Mouse (Mus musculus) heart, embryonic 14.5 days (tissue): Measurements from ENCODE around the gene Dpm2. TPM values are rescaled to one million over a fixed set of nuclear protein-coding genes. Genes with fewer than 3 reads are reported as not detected.
A peak's percentile ranks its signal among the peaks of the same experiment; 100 is the strongest.

Experiments used
- ATAC-seq: fragments of 200-750 bp; cut with Nextera tagmentation; 2 replicates; pipeline ENCODE4 v1.8.0; 2017; ENCODE audit warnings: low read depth, moderate TSS enrichment; ENCODE audit not compliant: insufficient number of reproducible peaks, insufficient read depth, low FRiP score
- H3K27ac ChIP-seq, 2 experiments: fragments of 200-500 bp in 1 of 2; fragments of 300-500 bp in 1 of 2; sonication (generic) in 1 of 2; replicated peaks in 1 of 2; 2 replicates each; pipeline ENCODE4 v1.5.1; 2012 to 2014; ENCODE audit warnings: low read depth in 2 of 2, low read length in 2 of 2, control low read depth in 1 of 2, mild to moderate bottlenecking in 1 of 2, mixed read lengths in 1 of 2; ENCODE audit not compliant: control insufficient read depth in 1 of 2, insufficient read depth in 1 of 2
- H3K27me3 ChIP-seq: fragments of 300-500 bp; sonication (generic); 2 replicates; pipeline ENCODE4 v1.6.1; 2014; ENCODE audit warnings: mild to moderate bottlenecking, low read length, control low read depth; ENCODE audit not compliant: control insufficient read depth, insufficient read depth
- H3K36me3 ChIP-seq: fragments of 300-500 bp; sonication (generic); 2 replicates; pipeline ENCODE4 v1.6.1; 2014; ENCODE audit warnings: mild to moderate bottlenecking, control low read depth, low read length, mixed read lengths; ENCODE audit not compliant: control insufficient read depth, insufficient read depth
- H3K4me1 ChIP-seq, 2 experiments: fragments of 200-500 bp in 1 of 2; fragments of 300-500 bp in 1 of 2; sonication (generic) in 1 of 2; 2 replicates each; pipeline ENCODE4 v1.6.1; 2012 to 2014; ENCODE audit warnings: low read length in 2 of 2, control low read depth in 1 of 2, mixed read lengths in 1 of 2; ENCODE audit not compliant: control insufficient read depth in 2 of 2, insufficient read depth in 2 of 2
- H3K4me2 ChIP-seq: fragments of 300-500 bp; sonication (generic); 2 replicates; pipeline ENCODE4 v1.6.1; 2014; ENCODE audit warnings: mild to moderate bottlenecking, low read length
- H3K4me3 ChIP-seq, 2 experiments: fragments of 200-500 bp in 1 of 2; fragments of 300-500 bp in 1 of 2; sonication (generic) in 1 of 2; 2 replicates each; pipeline ENCODE4 v1.5.1; 2012 to 2014; ENCODE audit warnings: low read length in 2 of 2, mild to moderate bottlenecking in 2 of 2, control low read depth in 1 of 2, low read depth in 1 of 2, moderate library complexity in 1 of 2; ENCODE audit not compliant: control insufficient read depth in 1 of 2, insufficient read depth in 1 of 2
- H3K9ac ChIP-seq: fragments of 300-500 bp; sonication (generic); 2 replicates; pipeline ENCODE4 v1.6.1; 2014; ENCODE audit warnings: mild to moderate bottlenecking, low read length
- H3K9me3 ChIP-seq: fragments of 300-500 bp; sonication (generic); 2 replicates; pipeline ENCODE4 v1.6.1; 2016; ENCODE audit warnings: low read length, control low read depth; ENCODE audit not compliant: control insufficient read depth
- WGBS: fragments of 180-500 bp; shearing (Covaris S2); extraction: QIAGEN DNeasy Blood & Tissue Kit; methylation state at CpG from one replicate; pipeline ENCODE4 v1.1.7; 2014; 5-methylcytosine and 5-hydroxymethylcytosine counted together
- polyA plus RNA-seq: library from polyadenylated mRNA; unstranded; fragments of >200 nt; fragmentation: Nextera tagmentation; extraction: Ambion mirVana; gene quantifications from 2 replicates; pipeline ENCODE4 v1.2.1, GENCODE M21; 2014

Gene Dpm2
- polyA plus RNA-seq, 1 experiment from 2014 or later = 85.0 TPM

DNA sequence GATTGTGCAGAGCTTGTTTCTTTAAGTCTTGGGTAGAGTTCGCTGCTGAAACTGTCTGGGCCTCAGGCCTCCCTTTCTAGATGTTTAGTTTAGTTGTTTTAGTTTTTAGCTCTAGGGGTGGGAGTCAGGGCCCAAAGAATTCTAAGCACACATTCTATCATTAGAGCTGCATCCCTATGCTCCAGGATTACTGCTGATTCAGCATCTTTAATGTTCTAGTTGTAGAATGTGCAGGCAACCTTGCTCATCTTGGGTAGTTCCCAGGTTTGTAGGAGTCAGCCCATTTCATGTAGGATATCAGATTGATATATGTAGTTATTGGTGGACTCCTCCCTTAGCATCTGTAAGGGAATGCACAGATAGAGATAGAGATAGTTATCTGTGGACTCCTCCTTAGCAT lies 46.5 kb downstream of the Dpm2 start:
- Histone ChIP-seq H3K4me1 (peaks cover 28 to 35% of the 10 kb centered on the region in 2 experiments), H3K4me2 (no peak overlapping the region), H3K9me3 (peaks cover 5% of the 10 kb centered on the region; the same call in 1 of the 2 replicates), H3K4me3 (no peak overlapping the region), H3K36me3 (peaks cover 66% of the 10 kb centered on the region), H3K9ac (no peak overlapping the region), H3K27me3 (no peaks in the 10 kb centered on the region), H3K27ac (no peak overlapping the region)
- WGBS = 94% methylated on average over 1 of the region's 1 CpGs
- ATAC-seq = no peak

DNA sequence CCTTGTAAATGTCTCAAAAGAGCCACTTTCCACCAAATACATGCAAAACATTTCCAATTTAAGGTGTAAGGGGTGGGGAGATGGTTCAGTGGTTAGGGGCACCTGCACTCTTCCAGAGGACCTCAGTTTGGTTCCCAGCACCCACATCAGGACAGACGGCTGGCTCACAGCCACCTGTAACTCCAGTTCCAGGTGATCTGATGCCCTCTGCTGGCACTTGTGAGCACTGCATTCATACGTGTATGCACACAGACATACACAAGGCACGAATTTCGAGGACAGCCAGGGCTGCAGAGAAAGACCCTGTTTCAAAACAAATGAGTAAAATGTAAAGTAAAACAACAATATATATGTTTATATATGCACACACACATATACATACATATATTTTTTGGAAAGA lies 46.9 kb downstream of the Dpm2 start:
- Histone ChIP-seq H3K4me2 (no peak overlapping the region), H3K9ac (no peak overlapping the region), H3K4me1 (peaks cover 28 to 36% of the 10 kb centered on the region in 2 experiments), H3K27ac (no peak overlapping the region), H3K9me3 (peaks cover 5% of the 10 kb centered on the region; the same call in 1 of the 2 replicates), H3K27me3 (no peaks in the 10 kb centered on the region), H3K4me3 (no peak overlapping the region), H3K36me3 (peaks cover 62% of the 10 kb centered on the region)
- WGBS = 92% methylated on average over 4 of the region's 4 CpGs
- ATAC-seq = no peak

- peaks cover 58% of the 10 kb centered on the region for H3K36me3 ChIP-seq
Observed at GRCm38 (mm10) chr2:32618051-32618450, 47.4 kb downstream of the Dpm2 start.

DNA sequence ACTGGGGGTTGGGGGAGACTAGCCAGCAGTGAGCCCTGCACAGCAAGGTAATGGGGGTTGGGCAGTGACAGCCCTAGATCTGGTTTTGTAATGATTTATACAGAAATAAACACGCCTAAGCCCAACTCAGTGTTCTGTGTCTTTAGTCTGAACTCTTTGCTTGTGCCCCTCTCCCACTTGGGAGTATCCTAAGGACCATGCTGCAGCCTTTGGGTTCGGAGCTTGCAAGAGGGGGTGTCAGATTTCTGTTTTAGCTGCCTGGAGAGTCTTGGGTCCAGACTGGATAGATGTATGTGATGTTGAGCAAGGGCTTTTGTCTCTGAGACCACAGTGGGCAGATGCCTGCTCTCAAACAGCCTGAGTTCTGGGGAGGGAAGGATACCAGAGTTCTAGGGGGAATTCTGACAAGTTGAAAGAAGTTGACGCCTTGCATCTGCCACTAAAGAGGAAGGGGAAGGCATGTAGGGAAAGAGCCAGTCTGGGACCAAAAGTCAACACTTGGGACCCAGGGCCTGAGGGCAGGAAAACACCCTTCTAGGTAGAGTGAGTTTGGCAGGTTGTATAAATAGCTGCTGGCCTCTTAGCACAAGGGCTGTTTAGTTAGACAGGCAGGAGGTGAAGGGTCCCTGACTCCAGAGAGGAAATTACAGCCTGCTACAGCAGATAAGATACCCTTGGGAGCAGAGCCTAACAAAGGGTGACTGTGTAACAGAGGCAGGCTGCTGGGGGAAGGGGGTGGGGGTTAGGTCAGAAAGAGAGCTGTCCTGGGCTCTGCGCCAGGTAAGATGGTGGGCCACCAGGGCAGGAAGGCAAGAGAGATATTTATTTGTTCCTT lies 50.2 kb downstream of the Dpm2 start:
- Histone ChIP-seq H3K4me3 (no peak overlapping the region; a peak in 1 of 4 replicates), H3K9me3 (peaks cover 5% of the 10 kb centered on the region; the same call in 1 of the 2 replicates), H3K27me3 (no peaks in the 10 kb centered on the region), H3K4me1 (peaks cover 39 to 41% of the 10 kb centered on the region in 2 experiments), H3K9ac (peak overlapping the region; percentile 65), H3K27ac (peak overlapping the region; percentile 94 to 99), H3K4me2 (peak overlapping the region; percentile 57), H3K36me3 (peaks cover 36% of the 10 kb centered on the region)
- 10% methylated on average over 4 of the region's 4 CpGs for WGBS
- peak; percentile 84 for ATAC-seq

More at GRCm38 (mm10) chr2:32618051-32618450, 47.4 kb downstream of the Dpm2 start:
- WGBS = 84% methylated on average over 9 of the region's 9 CpGs
- H3K27me3 ChIP-seq = no peaks in the 10 kb centered on the region
- H3K4me3 ChIP-seq = no peak overlapping the region
- H3K9ac ChIP-seq = no peak overlapping the region
- H3K4me2 ChIP-seq = no peak overlapping the region
- no peak for ATAC-seq
- H3K9me3 ChIP-seq = peaks cover 5% of the 10 kb centered on the region; the same call in 1 of the 2 replicates
- no peak overlapping the region for H3K27ac ChIP-seq
- peaks cover 28 to 36% of the 10 kb centered on the region in 2 experiments for H3K4me1 ChIP-seq

- Histone ChIP-seq H3K27me3 (no peaks in the 10 kb centered on the region), H3K4me1 (peaks cover 44 to 47% of the 10 kb centered on the region in 2 experiments), H3K4me2 (peak within 1 kb of the TSS; percentile 57), H3K4me3 (peak within 1 kb of the TSS in 1 of 2 experiments; percentile 0; a peak in 2 of 4 replicates), H3K9ac (peak within 1 kb of the TSS; percentile 65), H3K9me3 (peaks cover 5% of the 10 kb centered on the region; the same call in 1 of the 2 replicates), H3K27ac (peak within 1 kb of the TSS; percentile 94 to 99), H3K36me3 (peaks cover 31% of the 10 kb centered on the region)
- peak; percentile 1; the same call in 1 of the 2 replicates for ATAC-seq
- WGBS = 2% methylated on average over 7 of the region's 7 CpGs
Observed at GRCm38 (mm10) chr2:32621517-32621859, 50.8 kb downstream of the Dpm2 start, which contains the start of gene Ak1. Gene Ak1, plus strand, starts transcription at chr2:32621758.

Other genes starting within 250 kb of the Dpm2 start
- 28.8 and 31.1 TPM in 2 replicates for gene Ciz1, start 218.5 kb upstream of the Dpm2 start, polyA plus RNA-seq
- 4.7 and 5.6 TPM in 2 replicates for gene Dnm1, start 217.5 kb upstream of the Dpm2 start, polyA plus RNA-seq
- 56.6 and 64.5 TPM in 2 replicates for gene 1110008P14Rik, start 188.9 kb upstream of the Dpm2 start, polyA plus RNA-seq
- 0.35 and 1.8 TPM in 2 replicates for gene Lcn2, start 182.6 kb upstream of the Dpm2 start, polyA plus RNA-seq
- gene Ptges2, start 175.0 kb upstream of the Dpm2 start, polyA plus RNA-seq = 43.7 and 48.2 TPM in 2 replicates
- 4.5 and 4.7 TPM in 2 replicates for gene Naif1, start 120.4 kb upstream of the Dpm2 start, polyA plus RNA-seq
- 6.6 and 8.0 TPM in 2 replicates for gene Slc25a25, start 119.4 kb upstream of the Dpm2 start, polyA plus RNA-seq
- 5.8 and 6.3 TPM in 2 replicates for gene Fam102a, start 35.5 kb upstream of the Dpm2 start, polyA plus RNA-seq
- gene Pip5kl1, start 3.9 kb downstream of the Dpm2 start, polyA plus RNA-seq = 0.19 TPM in 1 of 2 replicates, not detected in the other
- gene 9430097D07Rik, start 4.8 kb downstream of the Dpm2 start, polyA plus RNA-seq = 0.13 TPM in 1 of 2 replicates, not detected in the other
- 33.4 and 35.7 TPM in 2 replicates for gene St6galnac4, start 16.2 kb downstream of the Dpm2 start, polyA plus RNA-seq
- 11.0 and 12.2 TPM in 2 replicates for gene St6galnac6, start 28.9 kb downstream of the Dpm2 start, polyA plus RNA-seq
- gene Ak1, start 50.9 kb downstream of the Dpm2 start, polyA plus RNA-seq = 336 and 355 TPM in 2 replicates
- 146 and 148 TPM in 2 replicates for gene Eng, start 75.7 kb downstream of the Dpm2 start, polyA plus RNA-seq
- 12.1 and 12.2 TPM in 2 replicates for gene Fpgs, start 133.3 kb downstream of the Dpm2 start, polyA plus RNA-seq
- gene Cdk9, start 142.2 kb downstream of the Dpm2 start, polyA plus RNA-seq = 44.5 and 45.3 TPM in 2 replicates
- 23.7 and 27.7 TPM in 2 replicates for gene Sh2d3c, start 150.2 kb downstream of the Dpm2 start, polyA plus RNA-seq
- 0.68 TPM in 1 of 2 replicates, not detected in the other for gene 6330409D20Rik, start 170.2 kb downstream of the Dpm2 start, polyA plus RNA-seq
- 38.0 and 42.7 TPM in 2 replicates for gene Tor2a, start 186.4 kb downstream of the Dpm2 start, polyA plus RNA-seq
- 0.22 TPM in 1 of 2 replicates, not detected in the other for gene Ttc16, start 204.8 kb downstream of the Dpm2 start, polyA plus RNA-seq
- 2.6 and 3.6 TPM in 2 replicates for gene Ptrh1, start 204.9 kb downstream of the Dpm2 start, polyA plus RNA-seq
- 0.35 and 0.36 TPM in 2 replicates for gene Cfap157, start 213.6 kb downstream of the Dpm2 start, polyA plus RNA-seq